Mouse (Mus musculus) lung, postnatal 0 days (tissue): ENCODE measurements at regions not wholly inside any gene's neighbourhood (a gene's known extent, or its start where the extent isn't known, plus 50 kb on each side); places are given as distances from the start of the nearest gene placed in this dataset.

Experiments used
- ATAC-seq: fragments of 200-750 bp; cut with Nextera tagmentation; 2 replicates; pipeline ENCODE4 v1.8.0; 2017; ENCODE audit warnings: moderate library complexity
- DNase-seq: peaks from one replicate; pipeline ENCODE4 v3.0.0-alpha.2; 2016; ENCODE audit warnings: low spot score
- H3K27ac ChIP-seq: fragments of 300-500 bp; sonication (generic); 2 replicates; pipeline ENCODE4 v1.5.1; 2014; ENCODE audit warnings: antibody characterized with exemption, mild to moderate bottlenecking, low read length, mixed read lengths
- H3K27me3 ChIP-seq: fragments of 300-500 bp; sonication (generic); replicated peaks from 2 replicates; pipeline ENCODE4 v1.6.1; 2014; ENCODE audit warnings: low read length, mixed read lengths; ENCODE audit not compliant: insufficient read depth
- H3K36me3 ChIP-seq: fragments of 300-500 bp; sonication (generic); 2 replicates; pipeline ENCODE4 v1.6.1; 2014; ENCODE audit warnings: low read length, mixed read lengths; ENCODE audit not compliant: insufficient read depth
- H3K4me1 ChIP-seq: fragments of 300-500 bp; sonication (generic); 2 replicates; pipeline ENCODE4 v1.6.1; 2014; ENCODE audit warnings: antibody characterized with exemption, low read depth, low read length, mixed read lengths; ENCODE audit not compliant: insufficient read depth
- H3K4me2 ChIP-seq: fragments of 300-500 bp; sonication (generic); replicated peaks from 2 replicates; pipeline ENCODE4 v1.6.1; 2014; ENCODE audit warnings: low read depth, mild to moderate bottlenecking, low read length, moderate library complexity, mixed read lengths
- H3K4me3 ChIP-seq: fragments of 300-500 bp; sonication (generic); 2 replicates; pipeline ENCODE4 v1.5.1; 2014; ENCODE audit warnings: low read depth, low read length
- H3K9ac ChIP-seq: fragments of 300-500 bp; sonication (generic); replicated peaks from 2 replicates; pipeline ENCODE4 v1.6.1; 2014; ENCODE audit warnings: low read depth, mild to moderate bottlenecking
- H3K9me3 ChIP-seq: fragments of 300-500 bp; sonication (generic); 2 replicates; pipeline ENCODE4 v1.6.1; 2016; ENCODE audit warnings: low read length, mixed read lengths
- CTCF ChIP-seq: IDR thresholded peaks from 2 replicates; pipeline ENCODE4 v1.5.1; 2016; ENCODE audit warnings: antibody characterized with exemption, mild to moderate bottlenecking
- EP300 ChIP-seq: IDR thresholded peaks from 2 replicates; pipeline ENCODE4 v1.6.1; 2016; ENCODE audit warnings: antibody characterized with exemption, mild to moderate bottlenecking, control low read depth
- WGBS: fragments of 180-500 bp; shearing (Covaris S2); extraction: QIAGEN DNeasy Blood & Tissue Kit; methylation state at CpG from one replicate; pipeline ENCODE4 v1.1.7; 2014; 5-methylcytosine and 5-hydroxymethylcytosine counted together

DNA sequence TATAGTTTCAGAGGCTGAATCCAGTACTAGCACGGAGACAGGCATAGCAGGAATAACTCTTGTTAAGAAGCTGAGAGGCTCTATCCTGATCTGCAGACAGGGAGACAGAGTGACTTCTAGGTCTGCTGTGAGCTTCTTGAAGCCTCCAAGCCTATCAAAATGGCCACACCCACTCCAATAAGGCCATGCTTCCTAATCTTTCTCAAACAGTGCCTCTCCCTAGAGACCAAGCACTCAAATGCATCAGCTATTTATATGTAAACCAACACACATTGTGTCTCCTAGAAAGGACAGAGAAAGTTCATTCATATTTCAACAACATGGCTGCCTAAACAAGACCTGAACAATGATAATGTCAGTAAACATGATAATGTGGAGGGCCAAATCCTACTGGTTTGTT lies 384.2 kb downstream of the Tfec start:
- Histone ChIP-seq H3K27ac (no peak overlapping the region), H3K36me3 (no peaks in the 10 kb centered on the region), H3K4me3 (no peak overlapping the region), H3K27me3 (no peaks in the 10 kb centered on the region), H3K9me3 (no peaks in the 10 kb centered on the region), H3K4me1 (no peaks in the 10 kb centered on the region), H3K9ac (no peak overlapping the region), H3K4me2 (no peak overlapping the region)
- ATAC-seq (no peak), DNase-seq (no peak)
- whole genome bisulfite sequencing, result 38% methylated on average over 1 of the region's 1 CpGs
- no peak for TF ChIP-seq EP300
- TF ChIP-seq CTCF, result no peak

DNA sequence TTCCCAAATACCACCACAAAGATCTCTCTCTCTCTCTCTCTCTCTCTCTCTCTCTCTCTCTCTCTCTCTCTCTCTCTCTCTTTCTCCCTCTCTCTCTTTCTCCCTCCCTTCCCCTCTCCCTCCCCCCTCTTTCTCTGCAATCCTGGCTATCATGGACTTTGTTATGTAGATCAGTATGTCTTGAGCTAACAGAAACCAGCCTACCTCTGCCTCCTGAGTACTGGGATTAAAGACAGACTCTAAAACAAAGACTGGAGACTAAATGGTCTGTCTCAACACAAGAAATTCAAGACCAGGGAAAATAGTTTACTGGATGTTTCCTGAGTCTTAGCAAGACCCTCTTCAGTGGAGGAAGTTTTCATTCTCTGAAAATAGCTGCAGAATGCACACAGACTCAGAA lies 384.7 kb downstream of the Tfec start:
- Histone ChIP-seq H3K27ac (no peak overlapping the region), H3K27me3 (no peaks in the 10 kb centered on the region), H3K9me3 (no peaks in the 10 kb centered on the region), H3K4me1 (no peaks in the 10 kb centered on the region), H3K36me3 (no peaks in the 10 kb centered on the region), H3K9ac (no peak overlapping the region), H3K4me2 (no peak overlapping the region), H3K4me3 (no peak overlapping the region)
- TF ChIP-seq EP300, result no peak
- no peak for TF ChIP-seq CTCF
- DNase-seq (no peak), ATAC-seq (no peak)

DNA sequence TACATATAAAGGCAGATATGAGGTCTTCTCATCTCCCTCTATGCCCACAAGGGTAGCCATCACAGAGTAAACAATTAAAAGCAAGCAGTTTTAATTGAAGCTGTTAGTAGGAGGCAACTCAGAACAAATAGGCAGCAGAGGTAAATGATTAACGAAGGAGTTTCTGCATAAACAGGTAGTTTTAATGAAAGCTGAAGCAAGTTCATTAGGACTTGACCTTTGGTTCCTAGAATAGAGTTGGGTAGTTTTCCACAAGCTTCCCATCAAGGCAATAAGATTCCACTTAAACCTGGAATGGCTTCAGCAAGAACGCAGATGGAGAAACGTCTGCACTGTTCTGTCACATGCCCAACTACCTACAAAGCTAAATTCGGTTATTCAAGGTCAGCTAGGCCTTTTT lies 394.4 kb downstream of the Tfec start:
- H3K36me3 ChIP-seq, result no peaks in the 10 kb centered on the region
- H3K4me3 ChIP-seq, result no peak overlapping the region
- H3K9ac ChIP-seq, result no peak overlapping the region
- H3K27me3 ChIP-seq, result no peaks in the 10 kb centered on the region
- 80% methylated on average over 4 of the region's 4 CpGs for WGBS
- H3K27ac ChIP-seq, result no peak overlapping the region
- no peak for DNase-seq
- H3K4me2 ChIP-seq, result no peak overlapping the region
- H3K4me1 ChIP-seq, result no peaks in the 10 kb centered on the region
- no peak for ATAC-seq
- H3K9me3 ChIP-seq, result no peaks in the 10 kb centered on the region
- TF ChIP-seq CTCF (no peak), EP300 (no peak)

DNA sequence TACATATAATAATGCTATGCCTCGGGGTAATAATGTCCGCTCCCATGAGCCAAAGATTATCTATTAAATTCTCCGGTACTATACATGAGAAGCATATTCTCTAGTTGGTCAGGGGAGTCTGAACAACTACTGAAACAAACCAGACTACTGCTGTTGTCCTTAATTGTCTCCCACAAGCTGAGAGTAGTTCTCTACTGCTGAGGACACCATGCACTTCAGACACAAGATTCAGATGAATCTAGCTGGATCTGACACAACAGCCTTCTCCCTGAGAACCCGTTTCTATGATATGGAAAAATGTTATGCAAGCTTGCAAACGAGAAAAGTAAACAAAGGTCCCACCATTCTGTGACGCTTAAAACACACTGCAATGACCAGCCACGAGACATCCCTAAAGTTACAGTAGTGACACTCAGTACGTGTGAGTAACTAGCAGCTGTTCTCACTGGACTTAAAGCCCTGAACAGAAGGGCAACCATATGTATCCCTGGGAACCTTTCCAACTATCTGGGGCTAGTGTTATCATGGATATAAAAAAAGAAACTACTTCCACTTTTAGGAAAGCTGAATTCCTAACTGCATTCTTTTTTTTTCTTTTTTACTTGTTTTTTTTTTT lies 411.1 kb downstream of the Tfec start:
- no peaks in the 10 kb centered on the region for H3K27me3 ChIP-seq
- H3K9me3 ChIP-seq, result no peaks in the 10 kb centered on the region
- no peak overlapping the region for H3K4me3 ChIP-seq
- no peak overlapping the region for H3K4me2 ChIP-seq
- WGBS, result 51% methylated on average over 8 of the region's 8 CpGs
- no peak overlapping the region for H3K9ac ChIP-seq
- H3K27ac ChIP-seq, result no peak overlapping the region
- DNase-seq (peak; percentile 56), ATAC-seq (peak; percentile 53)
- H3K4me1 ChIP-seq, result no peaks in the 10 kb centered on the region
- TF ChIP-seq EP300 (no peak), CTCF (no peak)
- H3K36me3 ChIP-seq, result no peaks in the 10 kb centered on the region

DNA sequence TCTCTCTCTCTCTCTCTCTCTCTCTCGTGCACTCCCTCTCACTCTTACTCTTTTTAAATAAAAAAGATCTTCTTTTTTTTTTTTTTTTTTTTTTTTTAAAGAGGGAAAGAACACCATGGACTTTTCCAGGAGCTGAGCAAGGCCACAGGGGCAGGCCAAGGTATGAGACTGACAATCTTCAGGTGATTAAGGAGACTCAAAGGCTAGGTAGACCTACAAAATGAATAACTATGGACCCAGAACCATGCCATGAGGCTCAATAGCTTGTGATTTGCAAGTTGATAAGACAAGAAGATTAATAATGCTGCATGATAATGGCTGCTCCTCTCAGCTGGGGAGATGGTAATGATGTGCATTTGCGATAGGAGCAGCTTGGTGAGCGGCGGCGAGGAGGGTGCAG lies 414.9 kb downstream of the Tfec start:
- H3K4me2 ChIP-seq, result no peak overlapping the region
- H3K4me3 ChIP-seq, result no peak overlapping the region
- no peaks in the 10 kb centered on the region for H3K27me3 ChIP-seq
- no peaks in the 10 kb centered on the region for H3K9me3 ChIP-seq
- H3K4me1 ChIP-seq, result no peaks in the 10 kb centered on the region
- 81% methylated on average over 5 of the region's 5 CpGs for WGBS
- H3K36me3 ChIP-seq, result no peaks in the 10 kb centered on the region
- no peak for DNase-seq
- no peak overlapping the region for H3K9ac ChIP-seq
- TF ChIP-seq CTCF (no peak), EP300 (no peak)
- no peak for ATAC-seq
- H3K27ac ChIP-seq, result no peak overlapping the region

- no peak overlapping the region for H3K4me2 ChIP-seq
- H3K4me1 ChIP-seq, result no peaks in the 10 kb centered on the region
- no peak for ATAC-seq
- TF ChIP-seq EP300 (no peak), CTCF (no peak)
- no peaks in the 10 kb centered on the region for H3K9me3 ChIP-seq
- H3K27me3 ChIP-seq, result no peaks in the 10 kb centered on the region
- 66% methylated on average over 3 of the region's 3 CpGs for WGBS
- H3K36me3 ChIP-seq, result no peaks in the 10 kb centered on the region
- no peak overlapping the region for H3K27ac ChIP-seq
- H3K4me3 ChIP-seq, result no peak overlapping the region
- H3K9ac ChIP-seq, result no peak overlapping the region
- DNase-seq, result no peak
Measured at GRCm38 (mm10) chr6:16468693-16469375, 429.4 kb downstream of the Tfec start.

- H3K9me3 ChIP-seq, result no peaks in the 10 kb centered on the region
- no peak overlapping the region for H3K27ac ChIP-seq
- no peak overlapping the region for H3K4me2 ChIP-seq
- H3K36me3 ChIP-seq, result no peaks in the 10 kb centered on the region
- no peaks in the 10 kb centered on the region for H3K4me1 ChIP-seq
- TF ChIP-seq EP300, result no peak
- TF ChIP-seq CTCF, result no peak
- H3K4me3 ChIP-seq, result no peak overlapping the region
- ATAC-seq (no peak), DNase-seq (no peak)
- 81% methylated on average over 3 of the region's 3 CpGs for WGBS
- H3K27me3 ChIP-seq, result no peaks in the 10 kb centered on the region
- H3K9ac ChIP-seq, result no peak overlapping the region
Measured at GRCm38 (mm10) chr6:16458279-16458678, 440.0 kb downstream of the Tfec start.
